Mouse (Mus musculus): ENCODE data around the gene Ltb.

- no peak for TF ChIP-seq GATA1 (IDR thresholded peaks at IDR 0.05; ENCODE audit: borderline replicate concordance, low read length)
- no peak for TF ChIP-seq FLI1 (IDR thresholded peaks at IDR 0.05; ENCODE audit: low read length)
These were observed 25.4 kb downstream of the Ltb start for GRCm38 (mm10) chr17:35219601-35220041.
